Mouse (Mus musculus): ENCODE measurements around the gene Plcb2. TPM values are rescaled to one million over a fixed set of nuclear protein-coding genes. Genes with fewer than 3 reads are reported as not detected.

Plcb2 gene
- total and polyA plus RNA-seq, 2 experiments from 2014 or later, result 2.6 to 7.6 TPM

DNA sequence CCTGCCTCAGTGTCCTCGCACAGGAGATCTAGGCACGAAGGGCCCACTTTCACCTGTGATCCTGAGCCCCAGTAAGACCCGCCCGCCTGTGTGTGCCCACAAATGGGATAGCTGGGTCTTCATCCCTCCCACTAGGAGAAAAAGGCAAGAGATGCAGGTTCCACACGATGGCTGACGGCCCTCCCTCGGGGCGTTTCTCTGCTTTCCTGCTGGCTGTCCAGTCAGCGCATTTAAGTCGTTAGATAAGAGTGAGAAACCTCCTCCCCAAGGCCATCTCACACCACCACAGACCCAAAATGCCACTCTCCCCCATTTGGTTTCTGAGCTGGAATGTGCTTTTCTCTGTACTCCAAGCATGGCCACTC lies 34.5 kb upstream of the Plcb2 start:
- Histone ChIP-seq H3K36me3 (replicated peaks; ENCODE audit: control insufficient read depth, insufficient read depth, low read length) (peaks cover 13% of the 10 kb centered on the region), H3K4me3 (ENCODE audit: low read depth, low read length) (peak overlapping the region; percentile 37), H3K4me1 (ENCODE audit: control insufficient read depth, insufficient read depth) (peaks cover 43% of the 10 kb centered on the region), H3K27me3 (ENCODE audit: control insufficient read depth, insufficient read depth, low read length) (no peaks in the 10 kb centered on the region), H3K27ac (ENCODE audit: low read depth) (peak overlapping the region; percentile 93), H3K4me2 (ENCODE audit: low read depth, low read length) (peak overlapping the region; percentile 58), H3K9ac (replicated peaks; ENCODE audit: low read depth, low read length) (0 out of 2 replicates have a peak overlapping the region, but pooled peaks have one; percentile 5), H3K9me3 (replicated peaks; ENCODE audit: control insufficient read depth, low read length) (no peaks in the 10 kb centered on the region)
- DNase-seq (ENCODE audit: low spot score) (no peak), ATAC-seq (ENCODE audit: insufficient read depth, low read depth) (peak; percentile 2; the same call in 1 of the 2 replicates)
- WGBS, result 10% methylated on average over 10 of the region's 10 CpGs
- TF ChIP-seq CTCF (IDR thresholded peaks at IDR 0.05; ENCODE audit: low read depth) (no peak), EP300 (IDR thresholded peaks at IDR 0.05; ENCODE audit: low read depth) (no peak)

DNA sequence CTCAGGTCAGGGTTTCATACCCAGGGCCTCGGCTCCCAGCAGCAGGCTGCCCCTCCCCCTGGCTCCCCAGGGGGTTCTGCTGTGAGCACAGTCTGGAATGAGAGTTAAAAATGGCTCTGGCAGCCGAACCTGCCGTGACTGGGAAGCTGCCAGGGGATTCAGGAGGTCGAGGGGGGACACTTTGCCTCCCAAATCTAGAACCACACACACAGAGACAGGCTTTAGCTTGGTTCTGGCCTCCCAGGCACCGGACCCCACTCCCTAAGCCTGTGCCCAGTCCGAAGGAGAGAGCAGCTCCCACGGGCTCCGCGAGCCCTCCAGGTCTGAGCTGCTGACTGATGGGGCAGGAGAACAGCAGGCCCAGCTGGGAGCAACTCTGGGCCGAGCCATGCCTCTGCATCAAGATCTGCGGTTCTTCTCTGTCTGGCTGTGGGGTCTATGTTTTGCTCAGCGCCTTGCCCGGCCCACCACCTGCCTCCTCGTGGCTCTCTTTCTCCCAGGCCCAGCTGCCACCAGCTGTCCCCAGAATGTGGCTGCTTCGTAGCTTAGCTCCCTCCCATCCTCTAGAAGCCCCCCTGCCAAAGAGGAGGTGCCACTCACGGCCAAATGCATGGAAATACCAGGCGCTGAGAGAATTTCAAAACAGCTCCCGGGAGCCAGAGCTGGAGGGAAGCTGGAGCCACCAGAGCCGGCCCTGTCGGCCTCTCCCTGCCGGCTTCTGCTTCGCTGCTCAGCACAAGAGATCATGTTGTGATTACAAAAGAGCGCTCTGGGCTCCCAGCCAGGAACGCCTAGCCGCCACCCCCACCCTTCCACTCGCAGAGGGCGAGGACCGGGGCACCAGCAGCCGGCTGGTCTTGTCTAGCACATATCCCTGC lies 33.9 kb upstream of the Plcb2 start, which contains the start of gene Ccdc9b:
Gene Ccdc9b (minus strand): TSS at position 756 of the 878 bp plus-strand sequence.
- Histone ChIP-seq H3K36me3 (replicated peaks; ENCODE audit: control insufficient read depth, insufficient read depth, low read length) (peaks cover 19% of the 10 kb centered on the region), H3K9ac (replicated peaks; ENCODE audit: low read depth, low read length) (peak within 1 kb of the TSS; percentile 51), H3K4me3 (ENCODE audit: low read depth, low read length) (peak within 1 kb of the TSS; percentile 37), H3K27me3 (ENCODE audit: control insufficient read depth, insufficient read depth, low read length) (no peaks in the 10 kb centered on the region), H3K4me2 (ENCODE audit: low read depth, low read length) (peak within 1 kb of the TSS; percentile 58), H3K4me1 (ENCODE audit: control insufficient read depth, insufficient read depth) (peaks cover 43% of the 10 kb centered on the region), H3K9me3 (replicated peaks; ENCODE audit: control insufficient read depth, low read length) (no peaks in the 10 kb centered on the region), H3K27ac (ENCODE audit: low read depth) (peak within 1 kb of the TSS; percentile 93)
- peak; percentile 85 for DNase-seq (ENCODE audit: low spot score)
- 5% methylated on average over 29 of the region's 29 CpGs for WGBS
- no peak for TF ChIP-seq CTCF (IDR thresholded peaks at IDR 0.05; ENCODE audit: low read depth)
- no peak for TF ChIP-seq EP300 (IDR thresholded peaks at IDR 0.05; ENCODE audit: low read depth)
- ATAC-seq (ENCODE audit: insufficient read depth, low read depth), result peak; percentile 77

DNA sequence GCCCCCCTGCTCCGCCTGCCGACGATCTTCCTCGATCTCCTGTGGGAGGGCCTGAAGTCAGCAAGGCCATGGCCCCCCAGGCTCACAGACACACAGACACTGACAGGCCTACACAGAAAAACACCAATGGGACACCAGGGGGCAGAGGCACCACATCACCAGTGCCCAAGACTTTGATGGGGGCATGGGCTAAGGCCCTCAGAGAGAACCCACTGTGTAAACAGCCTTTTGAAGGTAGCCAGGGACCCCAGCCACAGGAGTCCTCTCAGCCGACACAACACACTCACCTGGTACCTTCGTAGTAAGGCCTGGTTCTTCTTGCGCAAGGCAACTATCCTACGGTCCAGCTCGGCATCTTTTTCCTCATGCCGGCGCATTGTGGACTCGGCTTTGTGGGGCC lies 33.1 kb upstream of the Plcb2 start:
- no peaks in the 10 kb centered on the region for H3K27me3 ChIP-seq (ENCODE audit: control insufficient read depth, insufficient read depth, low read length)
- 74% methylated on average over 12 of the region's 12 CpGs for WGBS

DNA sequence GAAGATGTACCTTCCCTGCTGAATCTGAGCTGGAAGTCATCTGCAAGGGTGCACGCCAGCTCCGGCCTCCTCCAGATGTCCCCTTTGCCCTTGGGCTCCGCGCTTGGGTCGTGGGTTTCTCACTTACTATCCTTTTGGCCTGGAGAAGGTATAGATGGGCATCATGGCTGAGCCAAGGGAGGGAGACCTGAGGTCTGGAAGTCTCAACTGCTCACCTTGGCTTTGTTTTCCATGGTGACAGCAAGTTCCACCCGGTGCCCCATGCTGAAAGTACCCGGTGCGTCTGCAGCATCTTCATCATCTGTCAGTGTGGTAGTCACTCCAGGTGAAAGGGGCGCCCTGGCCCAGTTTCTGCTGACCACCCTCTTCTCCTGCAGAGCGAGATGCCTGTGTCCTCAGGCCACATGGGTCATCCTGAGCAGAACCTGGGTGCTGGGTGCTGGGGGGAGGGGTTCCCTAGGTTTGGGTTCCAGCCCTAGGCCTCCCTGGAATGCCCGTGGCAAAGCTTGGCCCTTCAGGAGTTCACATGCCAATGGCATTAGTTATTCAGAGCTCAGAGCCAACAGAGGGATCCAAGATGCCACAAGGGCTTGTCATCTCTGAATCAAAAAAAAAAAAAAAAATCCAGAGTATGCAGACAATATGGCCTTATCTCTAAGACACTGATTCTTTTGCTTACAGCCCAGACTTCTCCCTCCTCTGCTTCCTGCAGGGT lies 32.2 kb upstream of the Plcb2 start:
- TF ChIP-seq EP300 (IDR thresholded peaks at IDR 0.05; ENCODE audit: low read depth), result no peak
- no peak for TF ChIP-seq CTCF (IDR thresholded peaks at IDR 0.05; ENCODE audit: low read depth)
- DNase-seq (ENCODE audit: low spot score), result no peak
- H3K4me1 ChIP-seq (ENCODE audit: control insufficient read depth, insufficient read depth), result peaks cover 40% of the 10 kb centered on the region

More for the DNA sequence above, 33.1 kb upstream of the Plcb2 start:
- H3K27ac ChIP-seq (ENCODE audit: low read depth), result peak overlapping the region; percentile 93
- no peak for ATAC-seq (ENCODE audit: insufficient read depth, low read depth)
- TF ChIP-seq CTCF (IDR thresholded peaks at IDR 0.05; ENCODE audit: low read depth), result peak; percentile 41
- TF ChIP-seq EP300 (IDR thresholded peaks at IDR 0.05; ENCODE audit: low read depth), result no peak
- H3K4me1 ChIP-seq (ENCODE audit: control insufficient read depth, insufficient read depth), result peaks cover 43% of the 10 kb centered on the region
- 0 out of 2 replicates have a peak overlapping the region, but pooled peaks have one; percentile 37 for H3K4me3 ChIP-seq (ENCODE audit: low read depth, low read length)
- DNase-seq (ENCODE audit: low spot score), result no peak
- H3K9ac ChIP-seq (replicated peaks; ENCODE audit: low read depth, low read length), result peak overlapping the region; percentile 51; the same call in 1 of the 2 replicates
- no peaks in the 10 kb centered on the region for H3K9me3 ChIP-seq (replicated peaks; ENCODE audit: control insufficient read depth, low read length)
- H3K36me3 ChIP-seq (replicated peaks; ENCODE audit: control insufficient read depth, insufficient read depth, low read length), result peaks cover 22% of the 10 kb centered on the region
- H3K4me2 ChIP-seq (ENCODE audit: low read depth, low read length), result peak overlapping the region; percentile 58

DNA sequence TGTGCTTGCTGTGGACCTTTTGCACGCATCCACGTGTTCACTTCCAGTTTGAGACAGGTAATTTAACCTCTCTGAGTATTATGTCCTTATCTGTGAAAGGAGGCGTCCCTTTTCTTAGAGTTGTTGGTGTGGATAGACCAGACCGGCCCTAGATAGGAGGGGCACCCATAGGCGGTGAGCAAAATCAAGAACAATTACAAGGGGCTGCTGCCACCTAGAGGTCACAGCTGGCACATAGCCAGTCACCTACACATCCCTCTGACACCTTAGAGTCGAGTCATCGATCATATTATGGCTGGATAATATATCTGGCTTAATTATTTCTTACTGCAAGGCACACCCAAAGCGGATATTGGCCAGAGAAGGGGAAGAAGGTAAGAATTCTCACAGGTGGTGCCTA lies 31.6 kb upstream of the Plcb2 start:
- H3K9me3 ChIP-seq (replicated peaks; ENCODE audit: control insufficient read depth, low read length), result no peaks in the 10 kb centered on the region
- no peaks in the 10 kb centered on the region for H3K27me3 ChIP-seq (ENCODE audit: control insufficient read depth, insufficient read depth, low read length)
- DNase-seq (ENCODE audit: low spot score), result no peak
- TF ChIP-seq EP300 (IDR thresholded peaks at IDR 0.05; ENCODE audit: low read depth) (no peak), CTCF (IDR thresholded peaks at IDR 0.05; ENCODE audit: low read depth) (peak; percentile 72)
- H3K4me2 ChIP-seq (ENCODE audit: low read depth, low read length), result no peak overlapping the region
- H3K4me3 ChIP-seq (ENCODE audit: low read depth, low read length), result no peak overlapping the region
- no peak overlapping the region for H3K9ac ChIP-seq (replicated peaks; ENCODE audit: low read depth, low read length)
- 0 out of 2 replicates have a peak, but pooled peaks have one; percentile 30 for ATAC-seq (ENCODE audit: insufficient read depth, low read depth)
- H3K4me1 ChIP-seq (ENCODE audit: control insufficient read depth, insufficient read depth), result peaks cover 40% of the 10 kb centered on the region
- peaks cover 23% of the 10 kb centered on the region for H3K36me3 ChIP-seq (replicated peaks; ENCODE audit: control insufficient read depth, insufficient read depth, low read length)
- 8% methylated on average over 8 of the region's 8 CpGs for WGBS
- H3K27ac ChIP-seq (ENCODE audit: low read depth), result no peak overlapping the region

More for the DNA sequence above, 32.2 kb upstream of the Plcb2 start:
- Histone ChIP-seq H3K4me3 (ENCODE audit: low read depth, low read length) (no peak overlapping the region), H3K27ac (ENCODE audit: low read depth) (peak overlapping the region; percentile 93), H3K27me3 (ENCODE audit: control insufficient read depth, insufficient read depth, low read length) (no peaks in the 10 kb centered on the region), H3K9ac (replicated peaks; ENCODE audit: low read depth, low read length) (no peak overlapping the region), H3K4me2 (ENCODE audit: low read depth, low read length) (no peak overlapping the region), H3K36me3 (replicated peaks; ENCODE audit: control insufficient read depth, insufficient read depth, low read length) (peaks cover 23% of the 10 kb centered on the region), H3K9me3 (replicated peaks; ENCODE audit: control insufficient read depth, low read length) (no peaks in the 10 kb centered on the region)
- 74% methylated on average over 11 of the region's 11 CpGs for WGBS
- ATAC-seq (ENCODE audit: insufficient read depth, low read depth), result no peak

All from heart, postnatal 0 days (tissue).